Mouse (Mus musculus) gastrocnemius, postnatal 10 days (tissue): ENCODE measurements at regions not wholly inside any gene's neighbourhood (a gene's known extent, or its start where the extent isn't known, plus 50 kb on each side); places are given as distances from the start of the nearest gene placed in this dataset.

Experiments
- DNase-seq: peaks from one replicate; pipeline ENCODE4 v3.0.0; 2021; ENCODE audit warnings: mixed read lengths

- peak; percentile 6 for DNase-seq
Measured at GRCm38 (mm10) chr2:74354591-74354990, 224.6 kb downstream of the Lnpk start.

- no peak for DNase-seq
Measured at GRCm38 (mm10) chr2:74349809-74350208, 229.4 kb downstream of the Lnpk start.

GRCm38 (mm10) chr2:74306301-74306700, 272.9 kb downstream of the Lnpk start:
- no peak for DNase-seq

- no peak for DNase-seq
Measured at GRCm38 (mm10) chr2:74300885-74301451, 278.3 kb downstream of the Lnpk start.

GRCm38 (mm10) chr2:74300366-74300791, 278.9 kb downstream of the Lnpk start:
- DNase-seq, result peak; percentile 62

GRCm38 (mm10) chr2:74292641-74293040, 286.6 kb downstream of the Lnpk start:
- no peak for DNase-seq

GRCm38 (mm10) chr2:74291416-74292396, 287.5 kb downstream of the Lnpk start:
- DNase-seq, result no peak

- DNase-seq, result no peak
Measured at GRCm38 (mm10) chr2:74285624-74286023, 293.6 kb downstream of the Lnpk start.

GRCm38 (mm10) chr2:74264963-74265362, 314.3 kb downstream of the Lnpk start:
- no peak for DNase-seq

GRCm38 (mm10) chr2:74257034-74257781, 322.0 kb downstream of the Lnpk start:
- no peak for DNase-seq

GRCm38 (mm10) chr2:74247521-74247920, 331.7 kb downstream of the Lnpk start:
- DNase-seq, result no peak

- no peak for DNase-seq
Measured at GRCm38 (mm10) chr2:74246631-74247030, 332.6 kb downstream of the Lnpk start.

GRCm38 (mm10) chr2:74244203-74244602, 333.1 kb upstream of the Atp5g3 start:
- DNase-seq, result no peak

GRCm38 (mm10) chr2:74243801-74244200, 332.7 kb upstream of the Atp5g3 start:
- no peak for DNase-seq

GRCm38 (mm10) chr2:74239586-74239985, 328.5 kb upstream of the Atp5g3 start:
- no peak for DNase-seq

GRCm38 (mm10) chr2:74217437-74217836, 306.3 kb upstream of the Atp5g3 start:
- DNase-seq, result no peak

- DNase-seq, result no peak
Measured at GRCm38 (mm10) chr2:74210210-74210609, 299.1 kb upstream of the Atp5g3 start.

- no peak for DNase-seq
Measured at GRCm38 (mm10) chr2:74209421-74209917, 298.3 kb upstream of the Atp5g3 start.

GRCm38 (mm10) chr2:74207440-74207839, 296.3 kb upstream of the Atp5g3 start:
- DNase-seq, result no peak

GRCm38 (mm10) chr2:74202776-74203175, 291.6 kb upstream of the Atp5g3 start:
- no peak for DNase-seq

GRCm38 (mm10) chr2:74201608-74202323, 290.6 kb upstream of the Atp5g3 start:
- no peak for DNase-seq

GRCm38 (mm10) chr2:74199550-74199949, 288.4 kb upstream of the Atp5g3 start:
- no peak for DNase-seq
